Mouse (Mus musculus): ENCODE measurements around the gene Eif2s2. TPM values are rescaled to one million over a fixed set of nuclear protein-coding genes. Genes with fewer than 3 reads are reported as not detected.
A peak's percentile ranks its signal among the peaks of the same experiment; 100 is the strongest.
"Not testable (repeated sequence)": the region's sequence is repeated elsewhere in the genome, so short reads cannot be mapped to it uniquely, and the experiment has no call there.

Gene Eif2s2
- total RNA-seq, 2 experiments from 2014 or later = 46.3 to 47.8 TPM

- Histone ChIP-seq H3K4me3 (no peak overlapping the region), H3K27ac (no peak overlapping the region)
- TF ChIP-seq CTCF (IDR thresholded peaks at IDR 0.05) = no peak
- intact Hi-C loops (cut with DNase I) = no loop called here
- DNase-seq (ENCODE audit: extremely low spot score in 1 of 2, low spot score in 2 of 2) = no peak
These were observed 25.3 kb upstream of the Eif2s2 start for GRCm38 (mm10) chr2:154917866-154918641.

- intact Hi-C loops (cut with DNase I) = no loop called here
- peak; percentile 55 for TF ChIP-seq CTCF (IDR thresholded peaks at IDR 0.05)
- DNase-seq (ENCODE audit: extremely low spot score in 1 of 2, low spot score in 2 of 2) = peak in 1 of 2 experiments; percentile 9
These were observed 23.8 kb upstream of the Eif2s2 start for GRCm38 (mm10) chr2:154916547-154916946.

GRCm38 (mm10) chr2:154915922-154916541, 23.3 kb upstream of the Eif2s2 start:
- no peak overlapping the region for H3K4me3 ChIP-seq
- no peak for DNase-seq (ENCODE audit: extremely low spot score in 1 of 2, low spot score in 2 of 2)
- TF ChIP-seq CTCF (IDR thresholded peaks at IDR 0.05) = no peak
- no peak overlapping the region for H3K27ac ChIP-seq
- intact Hi-C loops (cut with DNase I) = no loop called here

More at GRCm38 (mm10) chr2:154916547-154916946, 23.8 kb upstream of the Eif2s2 start:
- Histone ChIP-seq H3K27ac (no peak overlapping the region), H3K4me3 (no peak overlapping the region)

- Histone ChIP-seq H3K27ac (no peak overlapping the region), H3K4me3 (no peak overlapping the region)
- intact Hi-C loops (cut with DNase I) = no loop called here
- TF ChIP-seq CTCF (IDR thresholded peaks at IDR 0.05) = no peak; the same call in 1 of the 2 replicates
- DNase-seq (ENCODE audit: extremely low spot score in 1 of 2, low spot score in 2 of 2) = no peak
These were observed 17.1 kb upstream of the Eif2s2 start for GRCm38 (mm10) chr2:154909789-154910188.

DNA sequence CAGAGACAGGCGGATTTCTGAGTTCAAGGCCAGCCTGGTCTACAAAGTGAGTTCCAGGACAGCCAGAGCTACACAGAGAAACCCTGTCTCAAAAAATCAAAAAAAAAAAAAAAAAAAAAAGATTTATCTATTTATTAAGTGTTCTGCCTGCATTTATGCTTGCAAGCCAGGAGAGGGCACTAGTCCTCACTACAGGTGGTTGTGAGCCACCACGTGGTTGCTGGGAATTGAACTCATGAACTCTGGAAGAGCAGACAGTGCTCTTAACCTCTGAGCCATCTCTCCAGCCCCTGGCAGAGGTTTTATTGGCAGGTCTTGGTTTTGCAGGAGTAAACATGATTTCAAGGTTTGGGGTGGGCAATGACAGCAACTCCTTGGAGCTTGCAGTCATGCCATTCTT, 15.5 kb upstream of the Eif2s2 start:
- DNase-seq (ENCODE audit: extremely low spot score in 1 of 2, low spot score in 2 of 2); intact Hi-C loops (cut with DNase I); H3K27ac ChIP-seq; H3K4me3 ChIP-seq: not testable (repeated sequence)

DNA sequence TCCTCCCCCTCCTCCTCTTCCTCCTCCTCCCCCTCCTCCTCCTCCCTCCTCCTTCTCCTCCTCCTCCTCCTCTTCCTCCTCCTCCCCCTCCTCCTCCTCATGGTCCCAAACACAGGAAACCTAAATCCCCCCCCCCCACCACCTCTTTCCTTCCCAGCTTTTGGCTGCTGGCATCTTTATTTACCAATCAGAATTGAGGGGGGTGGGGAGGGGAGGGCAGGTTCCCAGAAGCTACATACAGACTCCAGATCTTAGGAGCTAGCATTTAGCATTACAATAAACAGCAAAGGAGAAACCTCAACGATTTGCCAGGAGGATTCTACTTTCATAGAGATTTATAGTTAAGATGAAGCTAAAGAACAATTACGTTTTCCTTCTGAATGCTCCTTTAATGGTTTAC, 13.1 kb upstream of the Eif2s2 start:
- no peak overlapping the region for H3K27ac ChIP-seq
- TF ChIP-seq CTCF (IDR thresholded peaks at IDR 0.05) = no peak
- intact Hi-C loops (cut with DNase I) = no loop called here
- H3K4me3 ChIP-seq = no peak overlapping the region
- DNase-seq (ENCODE audit: extremely low spot score in 1 of 2, low spot score in 2 of 2) = no peak

DNA sequence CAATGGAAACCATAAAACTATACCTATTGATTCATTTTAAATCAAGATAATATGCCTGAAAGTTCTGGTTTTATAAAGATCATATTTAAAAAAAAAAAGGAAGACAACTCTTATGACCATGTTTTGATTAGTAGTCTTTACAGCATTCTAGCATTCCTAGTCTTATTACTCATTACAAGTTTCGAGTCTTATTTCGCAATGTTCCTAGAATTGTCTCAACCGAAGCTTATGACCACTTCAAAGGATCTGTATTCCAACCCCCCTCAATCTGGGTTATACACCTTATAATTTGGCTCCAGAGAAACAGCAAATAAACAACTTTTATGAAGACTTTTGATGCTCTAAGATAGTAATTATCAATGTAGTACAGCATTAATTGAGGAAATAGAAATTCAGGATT, 9.4 kb upstream of the Eif2s2 start:
- intact Hi-C loops (cut with DNase I) = no loop called here
- DNase-seq (ENCODE audit: extremely low spot score in 1 of 2, low spot score in 2 of 2) = no peak
- Histone ChIP-seq H3K4me3 (no peak overlapping the region), H3K27ac (no peak overlapping the region)
- TF ChIP-seq CTCF (IDR thresholded peaks at IDR 0.05) = no peak

- DNase-seq (ENCODE audit: extremely low spot score in 1 of 2, low spot score in 2 of 2) = not testable (repeated sequence)
- intact Hi-C loops (cut with DNase I) = loop anchor here (10.0 kb wide), 1 partner anchor 455 kb away; the partner anchor contains the start of gene Pigu
These were observed 6.7 kb upstream of the Eif2s2 start for GRCm38 (mm10) chr2:154899412-154899811.

DNA sequence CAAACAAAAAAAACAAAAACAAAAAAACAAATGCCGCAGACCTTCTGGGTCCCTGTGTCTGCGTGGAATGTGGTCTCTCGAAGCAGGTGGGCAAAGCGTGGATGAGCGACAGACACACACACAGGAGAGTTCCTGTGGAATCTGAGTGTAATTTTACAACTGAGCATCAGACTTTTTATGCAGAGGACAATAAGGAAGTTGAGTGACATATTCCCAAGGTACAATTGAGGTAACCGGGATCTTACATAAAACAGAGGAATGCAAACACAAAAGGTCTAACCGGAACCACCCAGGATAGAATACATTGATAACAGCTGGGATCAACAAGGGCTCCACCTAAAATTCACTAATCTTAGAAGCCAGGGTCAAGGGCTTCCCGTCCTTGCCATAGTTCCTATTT, 6.3 kb upstream of the Eif2s2 start:
- H3K27ac ChIP-seq; DNase-seq (ENCODE audit: extremely low spot score in 1 of 2, low spot score in 2 of 2); H3K4me3 ChIP-seq: not testable (repeated sequence)
- intact Hi-C loops (cut with DNase I) = loop anchor here (10.0 kb wide), 1 partner anchor 456 kb away; the partner anchor contains the start of gene Pigu

More at GRCm38 (mm10) chr2:154899412-154899811, 6.7 kb upstream of the Eif2s2 start:
- H3K4me3 ChIP-seq, H3K27ac ChIP-seq: not testable (repeated sequence)

DNA sequence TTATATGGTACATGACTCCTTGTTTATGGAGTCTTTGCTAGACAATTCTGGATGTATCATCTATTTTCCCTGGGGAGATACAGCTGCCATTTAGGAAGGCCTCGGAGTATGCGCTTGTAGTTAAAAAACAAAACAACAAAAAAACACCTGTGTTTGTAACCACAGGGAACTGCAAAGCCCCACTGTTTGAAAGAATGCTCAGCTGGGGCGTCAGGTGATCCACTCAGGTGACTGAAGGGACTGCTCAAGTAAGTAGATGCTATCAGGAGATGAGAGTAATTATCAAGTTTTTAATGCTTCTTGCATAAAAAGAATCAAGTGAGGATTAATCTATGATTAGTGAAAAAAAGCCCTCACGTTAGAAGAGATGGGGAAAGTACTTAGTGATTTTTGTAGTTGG, 813 bp upstream of the Eif2s2 start:
- Histone ChIP-seq H3K4me3 (no peak overlapping the region; the same call in 1 of the 2 replicates), H3K27ac (no peak overlapping the region)
- no peak for DNase-seq (ENCODE audit: extremely low spot score in 1 of 2, low spot score in 2 of 2)
- intact Hi-C loops (cut with DNase I) = loop anchor here (2.0 to 10.0 kb wide), 2 partner anchors 237 to 461 kb away; partner anchors contain the start of gene Pigu
- no peak for TF ChIP-seq CTCF (IDR thresholded peaks at IDR 0.05)

- peak overlapping the region; percentile 80 for H3K4me3 ChIP-seq
- intact Hi-C loops (cut with DNase I) = loop anchor here (2.0 to 10.0 kb wide), 2 partner anchors 236 to 462 kb away; partner anchors contain the start of gene Pigu
- H3K27ac ChIP-seq = no peak overlapping the region
- no peak for TF ChIP-seq CTCF (IDR thresholded peaks at IDR 0.05)
- no peak for DNase-seq (ENCODE audit: extremely low spot score in 1 of 2, low spot score in 2 of 2)
These were observed 280 bp upstream of the Eif2s2 start for GRCm38 (mm10) chr2:154893045-154893385.

DNA sequence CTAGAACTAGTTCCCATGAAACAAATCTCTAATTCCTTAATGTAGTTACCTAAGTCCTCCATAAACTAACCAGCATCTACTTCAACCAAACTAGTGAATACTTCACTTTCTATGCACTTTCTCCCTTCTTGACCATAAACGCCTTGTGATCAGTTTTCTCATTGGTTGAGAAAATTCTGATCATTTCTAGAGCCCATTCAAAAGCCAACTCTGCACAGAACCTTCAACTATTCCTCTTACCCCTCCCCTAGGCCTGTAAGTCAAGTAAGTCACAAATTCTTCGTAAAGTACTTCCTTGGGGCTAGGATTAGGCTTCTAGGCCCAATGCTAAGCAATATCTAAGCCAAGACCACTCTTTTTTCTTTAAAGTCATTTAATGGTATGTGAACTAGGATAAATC, 1.1 kb downstream of the Eif2s2 start:
- intact Hi-C loops (cut with DNase I) = loop anchor here (10.0 kb wide), 1 partner anchor 463 kb away; the partner anchor contains the start of gene Pigu
- H3K27ac ChIP-seq = no peak overlapping the region

More for the DNA sequence above, 1.1 kb downstream of the Eif2s2 start:
- peak overlapping the region; percentile 80 for H3K4me3 ChIP-seq
- DNase-seq (ENCODE audit: extremely low spot score in 1 of 2, low spot score in 2 of 2) = no peak
- no peak for TF ChIP-seq CTCF (IDR thresholded peaks at IDR 0.05)

Data from left cerebral cortex, adult 2 months (tissue).